Mouse (Mus musculus) CH12.LX (cell line): ENCODE measurements around the gene Nccrp1. TPM values are rescaled to one million over a fixed set of nuclear protein-coding genes. Genes with fewer than 3 reads are reported as not detected.

Experiments
- DNase-seq: peaks from one replicate; pipeline ENCODE4 v3.0.0-alpha.2; 2013; ENCODE audit errors: extremely low read depth
- H3K27ac ChIP-seq: 2 replicates; pipeline ENCODE4 v1.5.1; 2012; ENCODE audit warnings: low read depth, mild to moderate bottlenecking, control low read depth, moderate library complexity; ENCODE audit not compliant: insufficient read depth
- H3K27me3 ChIP-seq: replicated peaks from 2 replicates; pipeline ENCODE3; 2012; ENCODE audit warnings: inconsistent platforms
- H3K36me3 ChIP-seq, 2 experiments: replicated peaks in 1 of 2; 2 replicates each; pipeline versions ENCODE3 to v1.6.1; 2012; ENCODE audit warnings: inconsistent platforms in 1 of 2, low read length in 1 of 2, mild to moderate bottlenecking in 1 of 2, mixed read lengths in 1 of 2, moderate library complexity in 1 of 2; ENCODE audit not compliant: control insufficient read depth in 1 of 2, insufficient read depth in 1 of 2
- H3K4me1 ChIP-seq, 2 experiments: 2 replicates each; pipeline ENCODE4 v1.6.1; 2012; ENCODE audit warnings: inconsistent platforms in 1 of 2, moderate library complexity in 1 of 2; ENCODE audit not compliant: insufficient read depth in 2 of 2, control insufficient read depth in 1 of 2
- H3K4me2 ChIP-seq: 2 replicates; pipeline ENCODE4 v1.6.1; 2012; ENCODE audit warnings: low read depth, mild to moderate bottlenecking, control low read depth; ENCODE audit not compliant: poor library complexity, insufficient read depth, severe bottlenecking
- H3K4me3 ChIP-seq, 3 experiments: fragments of 150-350 bp in 1 of 3; sonication (generic) in 1 of 3; replicated peaks in 1 of 3; 2 replicates each; pipeline versions ENCODE3 to v1.5.1; 2011 to 2012; ENCODE audit warnings: low read depth in 2 of 3, low read length in 2 of 3, mild to moderate bottlenecking in 2 of 3, moderate library complexity in 2 of 3, control low read depth in 1 of 3, improper control_type of control experiment in 1 of 3, inconsistent platforms in 1 of 3, mixed read lengths in 1 of 3; ENCODE audit not compliant: poor library complexity in 1 of 3
- H3K79me2 ChIP-seq: replicated peaks from 2 replicates; pipeline ENCODE4 v1.6.1; 2012; ENCODE audit warnings: mild to moderate bottlenecking, moderate library complexity; ENCODE audit not compliant: control insufficient read depth, poor library complexity, insufficient read depth, severe bottlenecking; ENCODE audit errors: extremely low read depth
- H3K9ac ChIP-seq: 2 replicates; pipeline ENCODE4 v1.6.1; 2012; ENCODE audit warnings: low read depth, mild to moderate bottlenecking, control low read depth, moderate library complexity; ENCODE audit not compliant: insufficient read depth
- H3K9me3 ChIP-seq: replicated peaks from 2 replicates; pipeline ENCODE3; 2012; ENCODE audit warnings: low read length, inconsistent platforms, mixed read lengths
- CHD1 ChIP-seq: IDR thresholded peaks from 2 replicates; pipeline ENCODE4 v1.6.1; 2012; ENCODE audit warnings: low read depth, low read length, improper control_type of control experiment, inconsistent platforms
- CHD2 ChIP-seq: IDR thresholded peaks from 2 replicates; pipeline ENCODE4 v1.6.1; 2011; ENCODE audit warnings: low read length, improper control_type of control experiment
- E2F4 ChIP-seq: IDR thresholded peaks from 2 replicates; pipeline ENCODE4 v1.6.1; 2011; ENCODE audit warnings: low read depth, low read length, improper control_type of control experiment; ENCODE audit not compliant: insufficient replicate concordance
- ELF1 ChIP-seq: IDR thresholded peaks from 2 replicates; pipeline ENCODE4 v1.6.1; 2014; ENCODE audit warnings: low read depth, mild to moderate bottlenecking, inconsistent platforms, low read length, improper control_type of control experiment
- EP300 ChIP-seq: IDR thresholded peaks from 2 replicates; pipeline ENCODE4 v1.6.1; 2011; ENCODE audit warnings: low read length, improper control_type of control experiment
- ETS1 ChIP-seq: conservative IDR thresholded peaks from 2 replicates; pipeline ENCODE4 v1.6.1; 2012; ENCODE audit warnings: low read depth, mild to moderate bottlenecking, inconsistent platforms, low read length, improper control_type of control experiment, moderate library complexity
- GABPA ChIP-seq: IDR thresholded peaks from 2 replicates; pipeline ENCODE4 v1.6.1; 2012; ENCODE audit warnings: low read depth, low read length, improper control_type of control experiment, inconsistent platforms; ENCODE audit not compliant: insufficient replicate concordance
- JUN ChIP-seq: IDR thresholded peaks from 2 replicates; pipeline ENCODE4 v1.6.1; 2011; ENCODE audit warnings: low read depth, mild to moderate bottlenecking, low read length, improper control_type of control experiment, moderate library complexity; ENCODE audit not compliant: insufficient read depth
- JUND ChIP-seq: conservative IDR thresholded peaks from 2 replicates; pipeline ENCODE4 v1.6.1; 2011; ENCODE audit warnings: low read depth, low read length, improper control_type of control experiment
- KAT2A ChIP-seq: IDR thresholded peaks from 2 replicates; pipeline ENCODE4 v1.6.1; 2012; ENCODE audit warnings: low read length, improper control_type of control experiment, inconsistent platforms; ENCODE audit not compliant: insufficient replicate concordance
- MAX ChIP-seq: IDR thresholded peaks from 2 replicates; pipeline ENCODE4 v1.6.1; 2011; ENCODE audit warnings: low read length, improper control_type of control experiment
- MEF2A ChIP-seq: IDR thresholded peaks from 2 replicates; pipeline ENCODE4 v1.6.1; 2014; ENCODE audit warnings: low read depth, mild to moderate bottlenecking, inconsistent platforms, low read length, improper control_type of control experiment, borderline replicate concordance
- MXI1 ChIP-seq: IDR thresholded peaks from 2 replicates; pipeline ENCODE4 v1.6.1; 2011; ENCODE audit warnings: mild to moderate bottlenecking, low read depth, low read length, improper control_type of control experiment
- MYC ChIP-seq: IDR thresholded peaks from 2 replicates; pipeline ENCODE4 v1.6.1; 2011; ENCODE audit warnings: low read depth, mild to moderate bottlenecking, improper control_type of control experiment, low read length
- NRF1 ChIP-seq: IDR thresholded peaks from 2 replicates; pipeline ENCODE4 v1.6.1; 2014; ENCODE audit warnings: low read depth, mild to moderate bottlenecking, inconsistent platforms, low read length, improper control_type of control experiment, moderate library complexity
- POLR2A ChIP-seq: IDR thresholded peaks from 2 replicates; pipeline ENCODE4 v1.6.1; 2011; ENCODE audit warnings: low read depth, mild to moderate bottlenecking, improper control_type of control experiment, low read length
- POLR2AphosphoS2 ChIP-seq: IDR thresholded peaks from 2 replicates; pipeline ENCODE4 v1.6.1; 2011; ENCODE audit warnings: low read depth, low read length, improper control_type of control experiment
- RAD21 ChIP-seq: IDR thresholded peaks from 2 replicates; pipeline ENCODE4 v1.6.1; 2011; ENCODE audit warnings: low read depth, mild to moderate bottlenecking, low read length, improper control_type of control experiment, moderate library complexity
- RCOR1 ChIP-seq: conservative IDR thresholded peaks from 2 replicates; pipeline ENCODE4 v1.6.1; 2012; ENCODE audit warnings: low read depth, mild to moderate bottlenecking, inconsistent platforms, low read length, improper control_type of control experiment
- SIN3A ChIP-seq: IDR thresholded peaks from 2 replicates; pipeline ENCODE4 v1.6.1; 2012; ENCODE audit warnings: low read length, improper control_type of control experiment, inconsistent platforms
- TBP ChIP-seq: conservative IDR thresholded peaks from 2 replicates; pipeline ENCODE4 v1.6.1; 2011; ENCODE audit warnings: low read depth, low read length, improper control_type of control experiment
- TCF12 ChIP-seq: IDR thresholded peaks from 2 replicates; pipeline ENCODE4 v1.6.1; 2014; ENCODE audit warnings: low read depth, mild to moderate bottlenecking, inconsistent platforms, low read length, improper control_type of control experiment
- UBTF ChIP-seq: IDR thresholded peaks from 2 replicates; pipeline ENCODE4 v1.6.1; 2012; ENCODE audit warnings: low read depth, mild to moderate bottlenecking, inconsistent platforms, low read length, improper control_type of control experiment, moderate library complexity
- USF2 ChIP-seq: conservative IDR thresholded peaks from 2 replicates; pipeline ENCODE4 v1.6.1; 2011; ENCODE audit warnings: low read depth, low read length, improper control_type of control experiment
- ZC3H11A ChIP-seq: IDR thresholded peaks from 2 replicates; pipeline ENCODE4 v1.6.1; 2012; ENCODE audit warnings: low read depth, mild to moderate bottlenecking, inconsistent platforms, low read length, improper control_type of control experiment
- ZMIZ1 ChIP-seq: IDR thresholded peaks from 2 replicates; pipeline ENCODE4 v1.6.1; 2012; ENCODE audit warnings: low read depth, mild to moderate bottlenecking, inconsistent platforms, low read length, improper control_type of control experiment
- ZNF384 ChIP-seq: IDR thresholded peaks from 2 replicates; pipeline ENCODE4 v1.6.1; 2012; ENCODE audit warnings: low read depth, low read length, improper control_type of control experiment, inconsistent platforms
- dilution Hi-C: fragments of 300-500 bp; cut with MboI; formaldehyde crosslinking; loops from 2 replicates; pipeline ENCODE4 v1.14.3; 2020; ENCODE audit warnings: low sequenced_read_pairs; ENCODE audit not compliant: extremely low pct_unique_long_range_greater_than_20kb, extremely low pct_ligation_motif_present
- in situ Hi-C: fragments of 300-500 bp; cut with MboI; formaldehyde crosslinking; loops from 3 replicates; pipeline ENCODE4 v1.14.3; 2019; ENCODE audit warnings: low sequenced_read_pairs, low pct_ligation_motif_present, low pct_unique_long_range_greater_than_20kb, mixed read lengths
- polyA plus RNA-seq: library from polyadenylated mRNA; unstranded; fragments of >175 nt; gene quantifications from 2 replicates; pipeline ENCODE4 v1.2.1, GENCODE M21; 2012; ENCODE audit warnings: low read depth; ENCODE audit not compliant: insufficient read length
- total RNA-seq, 2 experiments: library from RNA; depleted of rRNA; stranded (reverse); fragments of 300-350 nt in 1 of 2; fragments of >200 nt in 1 of 2; gene quantifications; 2 replicates each; pipeline ENCODE4 v1.2.3; 2012 to 2014

The Nccrp1 gene
- total and polyA plus RNA-seq, 3 experiments = not detected

- no peak overlapping the region for H3K4me2 ChIP-seq
- in situ Hi-C loops = no loop called here
- H3K9ac ChIP-seq = no peak overlapping the region
- peaks cover 2 to 56% of the 10 kb centered on the region in 2 experiments for H3K4me1 ChIP-seq
- no peak overlapping the region for H3K4me3 ChIP-seq
- no peak for DNase-seq
- no peaks in the 10 kb centered on the region for H3K27me3 ChIP-seq
- TF ChIP-seq GABPA = no peak
- TF ChIP-seq MXI1 = no peak
- TF ChIP-seq KAT2A = no peak
- TF ChIP-seq E2F4 = no peak
- no peak for TF ChIP-seq NRF1
- no peak for TF ChIP-seq UBTF
- TF ChIP-seq POLR2A = no peak
- no peak for TF ChIP-seq RAD21
- TF ChIP-seq TCF12 = no peak
- TF ChIP-seq CHD2 = no peak
- TF ChIP-seq ZNF384 = no peak
- TF ChIP-seq POLR2AphosphoS2 = no peak
- TF ChIP-seq EP300 = no peak
- no peak for TF ChIP-seq ETS1
- no peak for TF ChIP-seq MYC
- TF ChIP-seq, all 38 proteins: peak for 0
- dilution Hi-C loops = no loop called here
- no peaks in the 10 kb centered on the region for H3K79me2 ChIP-seq
- H3K9me3 ChIP-seq = peaks cover 2% of the 10 kb centered on the region
- no peak overlapping the region for H3K27ac ChIP-seq
- peaks cover 3 to 61% of the 10 kb centered on the region in 2 experiments for H3K36me3 ChIP-seq
These were observed 35.8 kb upstream of the Nccrp1 start for GRCm38 (mm10) chr7:28582841-28583240.

GRCm38 (mm10) chr7:28581721-28582120 is 34.7 kb upstream of the Nccrp1 start:
- peaks cover 3 to 59% of the 10 kb centered on the region in 2 experiments for H3K36me3 ChIP-seq
- H3K27me3 ChIP-seq = no peaks in the 10 kb centered on the region
- TF ChIP-seq CHD1 (no peak), ZMIZ1 (no peak), JUN (no peak), USF2 (no peak), ZNF384 (no peak), MAX (no peak), MEF2A (no peak), RCOR1 (no peak), CHD2 (no peak), ZC3H11A (no peak), SIN3A (no peak), JUND (no peak), TBP (no peak), UBTF (no peak), ELF1 (no peak), NRF1 (no peak)
- DNase-seq = no peak
- H3K4me2 ChIP-seq = no peak overlapping the region
- H3K4me3 ChIP-seq = no peak overlapping the region
- no peaks in the 10 kb centered on the region for H3K79me2 ChIP-seq
- peaks cover 2 to 67% of the 10 kb centered on the region in 2 experiments for H3K4me1 ChIP-seq
- no peak overlapping the region for H3K27ac ChIP-seq
- peaks cover 2% of the 10 kb centered on the region for H3K9me3 ChIP-seq
- in situ Hi-C loops (no loop called here), dilution Hi-C loops (no loop called here)
- no peak overlapping the region for H3K9ac ChIP-seq
